Mouse (Mus musculus) gastrocnemius, adult 18-20 months (tissue): Measurements from ENCODE around the gene Gm21882. TPM values are rescaled to one million over a fixed set of nuclear protein-coding genes. Genes with fewer than 3 reads are reported as not detected.
"Not testable (repeated sequence)": the region's sequence is repeated elsewhere in the genome, so short reads cannot be mapped to it uniquely, and the experiment has no call there.

Source experiments
- DNase-seq: peaks from one replicate; pipeline ENCODE4 v3.0.0; 2021; ENCODE audit warnings: low spot score
- long read RNA-seq, 2 experiments: library from polyadenylated mRNA; stranded (forward); transcript quantifications; one replicate each; pipeline ENCODE4 v2.0.0; 2021
- total RNA-seq, 2 experiments: library from RNA; stranded (reverse); gene quantifications; 2 replicates each; pipeline ENCODE4 v1.2.3; 2021

The Gm21882 gene
- total RNA-seq: not detected
- long read RNA-seq, experiment 1: 0 reads
- long read RNA-seq, experiment 2: 0 reads

GRCm38 (mm10) chrY:40381423-40381822 lies at the start of gene Gm21882:
Gm21882 (minus strand) TSS chrY:40381523.
- DNase-seq: not testable (repeated sequence)

Other genes starting within 250 kb of the Gm21882 start
- not detected for gene Gm21865, start 64.6 kb downstream of the Gm21882 start, total RNA-seq